Mouse (Mus musculus): ENCODE measurements around the gene Hes3. TPM values are rescaled to one million over a fixed set of nuclear protein-coding genes. Genes with fewer than 3 reads are reported as not detected.

Hes3 gene
- not detected in 2 replicates for polyA plus RNA-seq (2015; fragmentation: Nextera tagmentation; extraction: Ambion mirVana)

DNA sequence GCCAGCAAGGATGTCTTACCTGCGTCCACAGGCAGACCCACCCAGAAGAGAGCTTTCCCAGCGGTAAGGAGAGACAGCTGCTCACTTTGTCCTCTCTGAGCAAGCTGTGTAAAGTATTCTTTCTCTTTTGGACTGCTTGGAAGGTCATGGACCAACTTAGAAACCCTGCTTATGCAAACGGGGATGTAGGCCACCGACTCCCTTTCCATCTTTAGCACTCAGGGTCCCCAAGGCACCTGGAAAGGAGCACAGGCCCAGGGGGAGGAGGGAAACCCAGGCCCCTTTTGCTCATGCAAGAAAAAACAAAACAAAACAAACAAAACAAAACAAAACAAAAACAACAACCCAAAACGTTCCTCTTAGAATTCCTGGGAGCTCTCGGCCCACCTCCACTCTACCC lies at the start of gene Hes3:
TSS of gene Hes3 (minus strand) at position 101 of the 400 bp plus-strand sequence.
- peak within 1 kb of the TSS; percentile 42 for H3K4me2 ChIP-seq (replicated peaks; ENCODE audit: low read depth, low read length)
- H3K9ac ChIP-seq (replicated peaks; ENCODE audit: low read length): no peak within 1 kb of the TSS

DNA sequence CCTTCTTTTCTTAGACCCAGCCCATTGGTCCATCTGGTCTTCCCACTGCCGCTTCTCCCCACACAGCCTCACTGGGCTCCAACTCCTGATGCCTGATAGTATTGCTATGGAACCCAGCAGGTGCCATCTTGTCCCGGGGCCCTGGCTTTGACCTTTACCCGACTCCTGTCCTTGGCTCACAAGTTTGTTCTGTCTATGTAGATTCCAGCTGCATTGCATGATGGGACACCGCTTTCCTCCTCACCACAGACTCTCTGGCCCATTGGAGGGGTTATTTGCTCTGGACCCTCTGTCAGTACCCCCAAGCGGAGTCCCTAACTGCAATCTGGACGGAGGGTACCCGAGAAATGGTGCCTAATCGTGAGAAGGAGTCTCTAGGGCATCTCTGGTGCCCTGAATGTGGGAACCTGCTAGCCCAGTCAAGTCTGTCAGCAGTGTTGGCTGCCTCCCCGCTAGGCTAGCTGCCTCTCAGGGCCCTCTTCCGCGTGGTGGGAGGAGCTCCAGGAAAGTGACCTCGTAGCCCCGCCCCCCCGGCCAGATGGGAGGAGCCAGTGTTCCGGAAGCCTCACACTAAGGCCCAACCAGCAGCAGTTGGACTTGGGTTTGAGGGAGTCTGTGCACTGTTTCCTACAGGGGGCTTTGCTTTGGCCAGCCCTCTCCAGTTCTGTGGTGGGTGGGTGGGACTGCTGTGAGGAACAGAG lies 49.3 kb upstream of the Hes3 start:
- Histone ChIP-seq H3K9me3 (ENCODE audit: low read length) (no peaks in the 10 kb centered on the region), H3K27ac (ENCODE audit: low read length) (no peak overlapping the region), H3K9ac (replicated peaks; ENCODE audit: low read length) (no peak overlapping the region), H3K36me3 (ENCODE audit: insufficient read depth, low read length) (no peaks in the 10 kb centered on the region; the same call in 1 of the 2 replicates), H3K4me2 (replicated peaks; ENCODE audit: low read depth, low read length) (no peak overlapping the region), H3K4me1 (ENCODE audit: insufficient read depth, low read length) (peaks cover 17% of the 10 kb centered on the region), H3K27me3 (ENCODE audit: insufficient read depth, low read length) (peaks cover 30% of the 10 kb centered on the region), H3K4me3 (ENCODE audit: low read length) (no peak overlapping the region)
- ATAC-seq (ENCODE audit: low FRiP score, low TSS enrichment): no peak
- 40% methylated on average over 15 of the region's 15 CpGs for WGBS

More for the DNA sequence above, at the start of gene Hes3:
- 36% methylated on average over 6 of the region's 6 CpGs for WGBS
- no peak within 1 kb of the TSS for H3K27ac ChIP-seq (ENCODE audit: low read length)
- peaks cover 65% of the 10 kb centered on the region for H3K27me3 ChIP-seq (ENCODE audit: insufficient read depth, low read length)
- peaks cover 20% of the 10 kb centered on the region; the same call in 1 of the 2 replicates for H3K4me1 ChIP-seq (ENCODE audit: insufficient read depth, low read length)
- H3K9me3 ChIP-seq (ENCODE audit: low read length): no peaks in the 10 kb centered on the region
- H3K4me3 ChIP-seq (ENCODE audit: low read length): peak within 1 kb of the TSS; percentile 28
- ATAC-seq (ENCODE audit: low FRiP score, low TSS enrichment): no peak
- no peaks in the 10 kb centered on the region for H3K36me3 ChIP-seq (ENCODE audit: insufficient read depth, low read length)

DNA sequence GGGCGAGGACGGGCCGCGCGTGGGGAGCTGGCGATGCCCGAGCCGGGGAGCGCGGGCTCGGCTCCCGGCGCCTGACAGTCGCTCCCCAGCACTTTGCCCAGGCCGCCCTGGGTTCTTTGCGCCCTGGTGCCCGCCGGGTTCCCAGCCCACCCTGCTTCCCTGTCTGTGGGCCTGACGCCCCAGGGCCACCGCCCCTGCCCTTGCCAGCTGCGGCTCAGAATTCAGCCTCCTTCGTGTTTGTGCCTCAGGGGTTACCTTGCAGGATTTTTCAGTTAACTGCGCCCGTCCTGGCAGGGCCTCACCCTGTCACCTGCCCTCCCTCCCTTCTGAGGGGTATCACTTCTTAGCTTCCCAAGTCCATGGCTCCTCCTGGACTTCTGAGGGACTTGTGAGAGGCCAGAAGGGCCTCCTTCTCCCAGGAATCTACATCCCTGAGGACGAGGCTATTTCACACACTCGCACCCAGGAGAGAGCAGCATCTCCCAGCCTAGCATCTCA lies 47.9 kb upstream of the Hes3 start:
- H3K36me3 ChIP-seq (ENCODE audit: insufficient read depth, low read length): peaks cover 12% of the 10 kb centered on the region
- H3K4me2 ChIP-seq (replicated peaks; ENCODE audit: low read depth, low read length): peak overlapping the region; percentile 99
- 3% methylated on average over 24 of the region's 26 CpGs for whole genome bisulfite sequencing
- peak; percentile 33; the same call in 1 of the 2 replicates for ATAC-seq (ENCODE audit: low FRiP score, low TSS enrichment)
- H3K9ac ChIP-seq (replicated peaks; ENCODE audit: low read length): peak overlapping the region; percentile 58
- H3K4me1 ChIP-seq (ENCODE audit: insufficient read depth, low read length): peaks cover 17% of the 10 kb centered on the region
- H3K9me3 ChIP-seq (ENCODE audit: low read length): no peaks in the 10 kb centered on the region
- peak overlapping the region; percentile 56 for H3K4me3 ChIP-seq (ENCODE audit: low read length)
- peaks cover 30% of the 10 kb centered on the region for H3K27me3 ChIP-seq (ENCODE audit: insufficient read depth, low read length)
- no peak overlapping the region for H3K27ac ChIP-seq (ENCODE audit: low read length)

DNA sequence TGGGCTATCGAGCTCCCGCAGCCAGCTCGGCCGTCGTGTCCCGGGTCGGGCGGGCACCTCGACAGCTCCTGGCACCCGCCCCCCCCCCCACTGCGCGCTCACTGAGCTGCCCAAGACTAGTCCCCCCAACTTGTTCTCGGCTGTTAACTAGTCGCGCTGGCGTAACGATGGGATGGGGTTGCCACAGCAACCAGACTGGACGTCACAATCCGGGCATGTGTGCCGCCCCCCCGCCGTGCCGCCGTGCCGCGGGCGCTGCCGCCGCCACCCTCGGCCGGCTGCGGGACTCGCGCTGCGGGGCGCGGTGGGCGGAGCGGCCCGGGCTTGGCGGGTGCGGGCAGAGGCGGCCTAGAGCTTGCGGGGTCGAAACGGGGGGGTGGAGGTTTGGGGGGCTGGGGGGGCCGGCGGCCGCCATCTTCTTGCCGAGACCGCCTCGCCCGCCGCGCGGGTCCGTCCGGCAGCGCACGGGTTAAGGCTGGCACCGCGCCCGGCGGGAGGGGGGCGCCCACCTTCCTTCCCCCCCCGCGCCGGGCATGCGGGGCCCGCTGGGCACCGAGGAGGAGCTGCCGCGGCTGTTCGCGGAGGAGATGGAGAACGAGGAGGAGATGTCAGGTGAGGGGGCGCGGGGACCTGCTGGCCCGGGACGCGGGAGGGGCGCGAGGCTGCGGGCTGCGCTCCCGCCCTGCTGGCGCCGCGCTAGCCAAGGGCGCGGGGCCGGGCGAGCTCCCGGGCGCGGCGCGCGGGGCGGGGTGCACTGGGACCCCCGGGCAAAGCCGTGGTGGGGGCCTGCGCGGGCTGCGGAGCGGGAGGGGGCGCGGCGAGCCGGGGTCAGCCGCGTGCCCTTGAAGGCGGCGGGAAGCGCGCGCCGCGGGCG lies 47.2 kb upstream of the Hes3 start, which contains the start of gene Chd5:
TSS of gene Chd5 (plus strand) at position 233 of the 874 bp plus-strand sequence.
- ATAC-seq (ENCODE audit: low FRiP score, low TSS enrichment): no peak
- H3K4me2 ChIP-seq (replicated peaks; ENCODE audit: low read depth, low read length): peak within 1 kb of the TSS; percentile 99
- H3K27me3 ChIP-seq (ENCODE audit: insufficient read depth, low read length): peaks cover 30% of the 10 kb centered on the region
- H3K36me3 ChIP-seq (ENCODE audit: insufficient read depth, low read length): peaks cover 19% of the 10 kb centered on the region
- under 1% methylated on average over 90 of the region's 120 CpGs for WGBS
- H3K27ac ChIP-seq (ENCODE audit: low read length): no peak within 1 kb of the TSS
- no peaks in the 10 kb centered on the region for H3K9me3 ChIP-seq (ENCODE audit: low read length)
- peak within 1 kb of the TSS; percentile 56 for H3K4me3 ChIP-seq (ENCODE audit: low read length)
- peaks cover 17% of the 10 kb centered on the region for H3K4me1 ChIP-seq (ENCODE audit: insufficient read depth, low read length)
- peak within 1 kb of the TSS; percentile 58 for H3K9ac ChIP-seq (replicated peaks; ENCODE audit: low read length)

DNA sequence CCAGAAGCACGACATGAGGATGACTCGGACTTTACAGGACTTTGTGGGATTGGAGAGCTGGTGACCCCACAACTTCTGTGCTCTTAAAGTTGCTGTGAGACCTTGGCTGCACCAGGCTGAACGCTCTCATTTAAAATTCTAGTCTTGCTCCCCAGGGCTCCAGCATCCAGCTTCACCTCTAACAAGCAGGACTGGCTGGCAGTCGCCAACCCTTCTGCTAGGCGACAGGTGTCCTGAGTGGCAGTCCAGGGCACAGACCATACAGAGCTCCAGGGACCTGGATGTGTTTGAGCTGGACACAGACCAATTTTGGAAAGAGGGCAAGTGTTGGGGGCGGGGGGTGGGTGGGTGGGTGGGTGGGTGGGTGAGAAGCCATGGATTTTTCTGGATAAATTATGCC lies 46.3 kb upstream of the Hes3 start:
- H3K4me1 ChIP-seq (ENCODE audit: insufficient read depth, low read length): peaks cover 17% of the 10 kb centered on the region
- peaks cover 30% of the 10 kb centered on the region for H3K27me3 ChIP-seq (ENCODE audit: insufficient read depth, low read length)
- peaks cover 27% of the 10 kb centered on the region for H3K36me3 ChIP-seq (ENCODE audit: insufficient read depth, low read length)
- no peak overlapping the region for H3K27ac ChIP-seq (ENCODE audit: low read length)
- H3K4me3 ChIP-seq (ENCODE audit: low read length): no peak overlapping the region
- H3K4me2 ChIP-seq (replicated peaks; ENCODE audit: low read depth, low read length): no peak overlapping the region
- ATAC-seq (ENCODE audit: low FRiP score, low TSS enrichment): no peak
- H3K9me3 ChIP-seq (ENCODE audit: low read length): no peaks in the 10 kb centered on the region
- 33% methylated on average over 6 of the region's 6 CpGs for WGBS
- no peak overlapping the region for H3K9ac ChIP-seq (replicated peaks; ENCODE audit: low read length)

DNA sequence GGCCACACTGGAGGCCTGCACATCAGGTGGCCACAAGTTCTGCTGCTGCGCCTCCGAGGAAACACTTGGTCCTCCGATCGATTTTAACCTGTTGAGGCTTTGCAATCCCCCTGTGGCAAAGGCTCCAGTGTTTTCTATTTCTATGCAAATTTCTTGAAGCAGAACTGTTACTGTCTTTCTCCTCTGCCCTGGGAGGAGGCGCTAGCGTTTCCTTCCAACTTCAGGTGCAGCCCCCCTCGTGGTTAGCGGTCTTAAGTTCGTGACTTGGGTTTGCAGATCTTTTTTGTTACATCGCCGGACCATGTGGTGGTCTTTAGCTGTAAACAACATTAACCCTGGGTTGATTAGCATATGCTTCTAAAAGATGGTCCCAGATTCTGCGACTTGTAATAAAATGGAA lies 42.1 kb upstream of the Hes3 start:
- Histone ChIP-seq H3K4me3 (ENCODE audit: low read length) (no peak overlapping the region), H3K27ac (ENCODE audit: low read length) (no peak overlapping the region), H3K27me3 (ENCODE audit: insufficient read depth, low read length) (peaks cover 13% of the 10 kb centered on the region), H3K9ac (replicated peaks; ENCODE audit: low read length) (no peak overlapping the region), H3K4me1 (ENCODE audit: insufficient read depth, low read length) (peaks cover 4% of the 10 kb centered on the region), H3K9me3 (ENCODE audit: low read length) (no peaks in the 10 kb centered on the region), H3K4me2 (replicated peaks; ENCODE audit: low read depth, low read length) (no peak overlapping the region), H3K36me3 (ENCODE audit: insufficient read depth, low read length) (peaks cover 63% of the 10 kb centered on the region)
- WGBS: 96% methylated on average over 12 of the region's 12 CpGs
- ATAC-seq (ENCODE audit: low FRiP score, low TSS enrichment): no peak

DNA sequence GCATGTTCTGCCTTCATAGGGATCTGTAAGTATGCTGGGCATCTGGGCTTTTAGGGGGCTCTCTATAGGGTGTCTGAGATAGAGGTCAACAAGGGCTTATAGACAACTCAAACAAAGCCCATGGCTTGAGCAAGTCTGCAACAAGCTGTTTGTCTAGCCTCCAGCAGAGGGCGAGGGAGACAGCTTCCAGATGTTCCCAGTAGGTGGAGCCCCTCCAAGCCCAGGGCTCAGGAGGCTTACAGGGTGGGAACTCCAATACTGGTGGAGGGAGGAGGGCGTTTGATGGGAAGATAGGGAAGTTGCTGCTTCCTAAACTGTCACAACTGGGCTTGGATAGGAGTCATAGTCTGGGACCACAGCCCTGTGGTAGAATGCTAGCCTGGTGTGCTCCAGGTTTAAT lies 41.5 kb upstream of the Hes3 start:
- ATAC-seq (ENCODE audit: low FRiP score, low TSS enrichment): no peak
- Histone ChIP-seq H3K27me3 (ENCODE audit: insufficient read depth, low read length) (peaks cover 7% of the 10 kb centered on the region), H3K4me2 (replicated peaks; ENCODE audit: low read depth, low read length) (no peak overlapping the region), H3K4me3 (ENCODE audit: low read length) (no peak overlapping the region), H3K4me1 (ENCODE audit: insufficient read depth, low read length) (0 out of 2 replicates have a peak, but pooled peaks cover 2% of the 10 kb centered on the region), H3K9ac (replicated peaks; ENCODE audit: low read length) (no peak overlapping the region), H3K9me3 (ENCODE audit: low read length) (no peaks in the 10 kb centered on the region), H3K27ac (ENCODE audit: low read length) (no peak overlapping the region), H3K36me3 (ENCODE audit: insufficient read depth, low read length) (peaks cover 65% of the 10 kb centered on the region)
- WGBS: 31% methylated on average over 2 of the region's 2 CpGs

DNA sequence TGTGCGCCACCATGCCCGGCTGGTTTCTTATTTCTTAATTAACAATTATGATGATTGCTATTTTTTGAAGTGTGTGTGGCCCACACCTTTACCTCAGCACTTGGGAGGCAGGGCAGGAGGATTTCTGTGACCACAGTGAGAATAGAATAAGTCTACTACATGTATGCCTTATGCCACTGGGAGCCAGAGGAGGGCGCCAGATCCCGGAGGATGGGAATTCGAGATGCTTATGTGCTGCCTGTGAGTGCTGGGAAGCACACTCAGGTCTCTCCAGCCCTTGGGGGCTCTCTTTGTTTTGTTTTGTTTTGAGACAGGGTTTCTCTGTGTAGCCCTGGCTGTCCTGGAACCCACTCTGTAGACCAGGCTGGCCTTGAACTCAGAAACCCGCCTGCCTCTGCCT lies 37.2 kb upstream of the Hes3 start:
- WGBS: 73% methylated on average over 6 of the region's 6 CpGs
- H3K4me1 ChIP-seq (ENCODE audit: insufficient read depth, low read length): peaks cover 19% of the 10 kb centered on the region
- H3K27me3 ChIP-seq (ENCODE audit: insufficient read depth, low read length): no peaks in the 10 kb centered on the region
- H3K36me3 ChIP-seq (ENCODE audit: insufficient read depth, low read length): peaks cover 49% of the 10 kb centered on the region
- no peak overlapping the region for H3K4me3 ChIP-seq (ENCODE audit: low read length)
- H3K27ac ChIP-seq (ENCODE audit: low read length): no peak overlapping the region
- no peak for ATAC-seq (ENCODE audit: low FRiP score, low TSS enrichment)
- no peaks in the 10 kb centered on the region for H3K9me3 ChIP-seq (ENCODE audit: low read length)
- no peak overlapping the region for H3K9ac ChIP-seq (replicated peaks; ENCODE audit: low read length)
- no peak overlapping the region for H3K4me2 ChIP-seq (replicated peaks; ENCODE audit: low read depth, low read length)

DNA sequence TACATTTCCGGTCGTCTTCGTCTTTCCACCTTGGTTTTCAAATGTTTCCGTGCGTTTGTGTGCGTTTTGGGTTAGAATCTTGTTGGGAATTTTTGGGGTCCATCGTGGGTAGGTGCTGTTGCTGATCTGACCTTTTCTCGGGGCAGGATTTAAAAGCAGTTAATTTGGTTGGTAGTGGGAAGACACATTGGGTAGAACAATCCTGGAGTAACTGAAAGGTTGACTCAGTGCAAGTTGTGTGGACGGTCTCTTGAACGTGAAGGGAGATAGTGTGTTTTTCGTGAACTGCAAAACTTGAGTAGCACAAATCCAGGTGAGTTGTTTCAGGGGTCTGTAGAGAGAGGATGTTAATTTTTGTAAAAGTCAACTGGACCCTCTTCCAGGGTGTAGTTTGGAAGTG lies 35.1 kb upstream of the Hes3 start:
- H3K4me1 ChIP-seq (ENCODE audit: insufficient read depth, low read length): peaks cover 19% of the 10 kb centered on the region
- H3K9ac ChIP-seq (replicated peaks; ENCODE audit: low read length): peak overlapping the region; percentile 87
- H3K4me3 ChIP-seq (ENCODE audit: low read length): peak overlapping the region; percentile 90
- H3K9me3 ChIP-seq (ENCODE audit: low read length): no peaks in the 10 kb centered on the region
- H3K4me2 ChIP-seq (replicated peaks; ENCODE audit: low read depth, low read length): peak overlapping the region; percentile 95
- WGBS: under 1% methylated on average over 11 of the region's 11 CpGs
- ATAC-seq (ENCODE audit: low FRiP score, low TSS enrichment): no peak
- H3K27ac ChIP-seq (ENCODE audit: low read length): no peak overlapping the region
- H3K36me3 ChIP-seq (ENCODE audit: insufficient read depth, low read length): peaks cover 27% of the 10 kb centered on the region
- no peaks in the 10 kb centered on the region for H3K27me3 ChIP-seq (ENCODE audit: insufficient read depth, low read length)
